Mouse (Mus musculus): ENCODE measurements at regions not wholly inside any gene's neighbourhood (a gene's known extent, or its start where the extent isn't known, plus 50 kb on each side); places are given as distances from the start of the nearest gene placed in this dataset.

DNA sequence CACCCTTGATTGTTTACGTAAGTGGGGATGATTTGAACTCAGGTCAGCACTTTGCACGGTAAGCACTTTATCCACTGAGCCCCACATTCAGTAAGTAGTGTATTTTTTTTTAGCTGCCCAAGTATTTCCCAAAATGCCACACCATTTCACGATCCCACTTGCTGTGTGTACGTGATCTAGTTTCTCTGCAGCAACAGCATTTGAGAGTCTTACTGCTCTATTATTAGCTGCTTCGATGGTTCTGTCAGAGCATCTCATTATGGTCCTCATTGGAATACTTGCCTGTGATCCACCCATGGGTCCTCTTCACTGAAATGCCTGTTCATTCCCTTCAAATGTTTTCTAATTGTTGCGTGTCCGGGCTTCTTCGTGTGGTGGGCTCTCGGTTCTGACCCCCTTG lies 120.1 kb upstream of the Ces5a start:
- Histone ChIP-seq H3K4me3 (ENCODE audit: low read length) (no peak overlapping the region), H3K9me3 (ENCODE audit: low read length) (no peaks in the 10 kb centered on the region), H3K4me1 (ENCODE audit: insufficient read depth, low read length) (no peaks in the 10 kb centered on the region), H3K27me3 (ENCODE audit: insufficient read depth, low read length) (no peaks in the 10 kb centered on the region), H3K9ac (replicated peaks; ENCODE audit: low read length) (no peak overlapping the region), H3K36me3 (ENCODE audit: insufficient read depth, low read length) (no peaks in the 10 kb centered on the region), H3K27ac (no peak overlapping the region), H3K4me2 (ENCODE audit: low read depth, low read length) (no peak overlapping the region)
- ATAC-seq: no peak
- TF ChIP-seq CTCF (IDR thresholded peaks at IDR 0.05; ENCODE audit: low read depth): no peak
- 76% methylated on average over 9 of the region's 9 CpGs for WGBS
- DNase-seq (ENCODE audit: low spot score): no peak

DNA sequence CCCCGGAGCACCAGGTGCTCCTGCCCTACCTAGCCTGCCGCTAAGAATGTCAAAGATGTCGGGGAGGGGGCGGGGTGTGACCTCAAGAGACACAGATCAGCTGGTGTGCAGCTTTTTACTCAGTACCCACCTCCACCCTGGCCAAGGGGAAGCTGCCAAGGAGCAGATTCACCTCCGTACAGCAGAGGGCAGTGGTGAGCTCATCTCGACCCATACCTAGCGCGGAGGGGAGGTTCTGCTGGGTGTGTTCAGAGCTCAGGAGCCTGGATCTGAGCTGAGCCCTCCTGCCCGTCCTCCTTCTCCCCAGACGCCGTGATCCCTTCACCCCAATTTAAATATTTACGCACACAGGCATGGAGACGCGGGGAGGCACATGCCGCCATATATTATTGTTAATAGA lies 126.1 kb upstream of the Ces5a start:
- H3K4me1 ChIP-seq (ENCODE audit: insufficient read depth, low read length): no peaks in the 10 kb centered on the region; the same call in 1 of the 2 replicates
- no peaks in the 10 kb centered on the region for H3K9me3 ChIP-seq (ENCODE audit: low read length)
- peak; percentile 92 for TF ChIP-seq CTCF (IDR thresholded peaks at IDR 0.05; ENCODE audit: low read depth)
- H3K9ac ChIP-seq (replicated peaks; ENCODE audit: low read length): no peak overlapping the region
- H3K27me3 ChIP-seq (ENCODE audit: insufficient read depth, low read length): no peaks in the 10 kb centered on the region
- peak overlapping the region; percentile 60 for H3K4me2 ChIP-seq (ENCODE audit: low read depth, low read length)
- no peaks in the 10 kb centered on the region for H3K36me3 ChIP-seq (ENCODE audit: insufficient read depth, low read length)
- peak overlapping the region; percentile 22 for H3K4me3 ChIP-seq (ENCODE audit: low read length)
- peak; percentile 95 for ATAC-seq
- no peak overlapping the region for H3K27ac ChIP-seq
- DNase-seq (ENCODE audit: low spot score): peak; percentile 91
- WGBS: 2% methylated on average over 15 of the region's 15 CpGs

GRCm38 (mm10) chr8:93662219-93662618 lies 126.6 kb upstream of the Ces5a start:
- Histone ChIP-seq H3K27me3 (ENCODE audit: insufficient read depth, low read length) (no peaks in the 10 kb centered on the region), H3K9ac (replicated peaks; ENCODE audit: low read length) (no peak overlapping the region), H3K36me3 (ENCODE audit: insufficient read depth, low read length) (no peaks in the 10 kb centered on the region), H3K4me1 (ENCODE audit: insufficient read depth, low read length) (no peaks in the 10 kb centered on the region; the same call in 1 of the 2 replicates), H3K4me3 (ENCODE audit: low read length) (peak overlapping the region; percentile 22; the same call in 1 of the 2 replicates), H3K4me2 (ENCODE audit: low read depth, low read length) (peak overlapping the region; percentile 60), H3K9me3 (ENCODE audit: low read length) (no peaks in the 10 kb centered on the region), H3K27ac (no peak overlapping the region)
- DNase-seq (ENCODE audit: low spot score): no peak
- 77% methylated on average over 5 of the region's 5 CpGs for WGBS
- no peak for TF ChIP-seq CTCF (IDR thresholded peaks at IDR 0.05; ENCODE audit: low read depth)
- ATAC-seq: peak; percentile 21; the same call in 1 of the 2 replicates

- no peaks in the 10 kb centered on the region for H3K27me3 ChIP-seq (ENCODE audit: insufficient read depth, low read length)
- no peak overlapping the region for H3K4me3 ChIP-seq (ENCODE audit: low read length)
- H3K4me1 ChIP-seq (ENCODE audit: insufficient read depth, low read length): no peaks in the 10 kb centered on the region; the same call in 1 of the 2 replicates
- no peaks in the 10 kb centered on the region for H3K9me3 ChIP-seq (ENCODE audit: low read length)
- ATAC-seq (no peak), DNase-seq (ENCODE audit: low spot score) (no peak)
- no peak overlapping the region for H3K4me2 ChIP-seq (ENCODE audit: low read depth, low read length)
- H3K27ac ChIP-seq: no peak overlapping the region
- no peaks in the 10 kb centered on the region for H3K36me3 ChIP-seq (ENCODE audit: insufficient read depth, low read length)
- H3K9ac ChIP-seq (replicated peaks; ENCODE audit: low read length): no peak overlapping the region
- no peak for TF ChIP-seq CTCF (IDR thresholded peaks at IDR 0.05; ENCODE audit: low read depth)
- WGBS: 90% methylated on average over 4 of the region's 4 CpGs
Measured at GRCm38 (mm10) chr8:93663851-93664250, 128.2 kb upstream of the Ces5a start.

GRCm38 (mm10) chr8:93668306-93668705 lies 132.7 kb upstream of the Ces5a start:
- no peaks in the 10 kb centered on the region for H3K27me3 ChIP-seq (ENCODE audit: insufficient read depth, low read length)
- no peak overlapping the region for H3K9ac ChIP-seq (replicated peaks; ENCODE audit: low read length)
- H3K36me3 ChIP-seq (ENCODE audit: insufficient read depth, low read length): no peaks in the 10 kb centered on the region
- no peak overlapping the region for H3K4me3 ChIP-seq (ENCODE audit: low read length)
- no peak overlapping the region for H3K4me2 ChIP-seq (ENCODE audit: low read depth, low read length)
- H3K27ac ChIP-seq: no peak overlapping the region
- 36% methylated on average over 7 of the region's 7 CpGs for WGBS
- DNase-seq (ENCODE audit: low spot score) (peak; percentile 63), ATAC-seq (peak; percentile 51; the same call in 1 of the 2 replicates)
- no peak for TF ChIP-seq CTCF (IDR thresholded peaks at IDR 0.05; ENCODE audit: low read depth)
- no peaks in the 10 kb centered on the region for H3K9me3 ChIP-seq (ENCODE audit: low read length)
- no peaks in the 10 kb centered on the region for H3K4me1 ChIP-seq (ENCODE audit: insufficient read depth, low read length)

- H3K27me3 ChIP-seq (ENCODE audit: insufficient read depth, low read length): no peaks in the 10 kb centered on the region
- TF ChIP-seq CTCF (IDR thresholded peaks at IDR 0.05; ENCODE audit: low read depth): no peak
- no peak overlapping the region for H3K4me2 ChIP-seq (ENCODE audit: low read depth, low read length)
- H3K4me3 ChIP-seq (ENCODE audit: low read length): no peak overlapping the region
- no peak overlapping the region for H3K9ac ChIP-seq (replicated peaks; ENCODE audit: low read length)
- H3K4me1 ChIP-seq (ENCODE audit: insufficient read depth, low read length): no peaks in the 10 kb centered on the region
- ATAC-seq (no peak), DNase-seq (ENCODE audit: low spot score) (no peak)
- H3K36me3 ChIP-seq (ENCODE audit: insufficient read depth, low read length): no peaks in the 10 kb centered on the region
- no peaks in the 10 kb centered on the region for H3K9me3 ChIP-seq (ENCODE audit: low read length)
- WGBS: 63% methylated on average over 3 of the region's 3 CpGs
- H3K27ac ChIP-seq: no peak overlapping the region
Measured at GRCm38 (mm10) chr8:93674721-93675120, 135.0 kb upstream of the Gnao1 start.

DNA sequence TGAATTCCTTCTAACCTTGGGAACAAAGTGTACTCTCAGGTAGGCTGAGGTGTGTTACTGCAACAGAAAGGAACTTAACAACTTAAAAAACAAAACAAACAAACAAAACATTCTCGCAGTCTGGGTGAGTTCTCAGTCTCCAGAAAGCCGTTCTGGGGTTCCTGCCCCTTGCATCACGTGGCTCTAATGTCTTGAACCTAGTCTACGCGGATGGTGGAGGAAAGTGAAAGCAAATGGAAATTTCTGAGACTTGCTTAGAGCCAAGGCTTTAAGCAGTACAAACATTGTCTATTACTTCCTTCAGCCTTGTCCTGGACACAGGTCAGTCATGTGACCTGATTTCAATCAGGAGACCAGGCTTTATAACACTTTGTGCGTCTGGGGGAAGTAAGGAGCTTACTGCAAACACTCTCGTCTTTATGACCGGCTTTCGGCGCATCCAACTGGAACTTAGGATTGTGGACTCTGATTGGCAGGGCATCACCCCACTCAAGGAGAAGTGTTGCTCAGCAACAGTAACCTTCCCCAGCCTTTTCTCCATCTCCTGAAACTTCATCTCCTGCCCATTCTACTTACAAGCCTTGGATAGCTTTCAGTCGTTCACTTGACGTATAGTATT lies 125.9 kb upstream of the Gnao1 start:
- H3K27me3 ChIP-seq (ENCODE audit: insufficient read depth, low read length): no peaks in the 10 kb centered on the region
- no peak overlapping the region for H3K4me3 ChIP-seq (ENCODE audit: low read length)
- DNase-seq (ENCODE audit: low spot score) (no peak), ATAC-seq (no peak)
- no peak overlapping the region for H3K27ac ChIP-seq
- H3K4me1 ChIP-seq (ENCODE audit: insufficient read depth, low read length): no peaks in the 10 kb centered on the region
- TF ChIP-seq CTCF (IDR thresholded peaks at IDR 0.05; ENCODE audit: low read depth): no peak
- no peak overlapping the region for H3K9ac ChIP-seq (replicated peaks; ENCODE audit: low read length)
- no peaks in the 10 kb centered on the region for H3K36me3 ChIP-seq (ENCODE audit: insufficient read depth, low read length)
- no peaks in the 10 kb centered on the region for H3K9me3 ChIP-seq (ENCODE audit: low read length)
- no peak overlapping the region for H3K4me2 ChIP-seq (ENCODE audit: low read depth, low read length)
- 89% methylated on average over 12 of the region's 12 CpGs for WGBS
